Mouse (Mus musculus) T-helper 2 cell (primary cell): ENCODE measurements around the gene AU018091.
"Not testable (repeated sequence)": the region's sequence is repeated elsewhere in the genome, so short reads cannot be mapped to it uniquely, and the experiment has no call there.

ENCODE experiments used
- in situ Hi-C: fragments of 300-600 bp; cut with MboI, MseI; formaldehyde crosslinking; loops from one replicate; pipeline ENCODE4 v1.15.1; 2025; ENCODE audit warnings: high pct_unique_total_duplicates

Gene AU018091

DNA sequence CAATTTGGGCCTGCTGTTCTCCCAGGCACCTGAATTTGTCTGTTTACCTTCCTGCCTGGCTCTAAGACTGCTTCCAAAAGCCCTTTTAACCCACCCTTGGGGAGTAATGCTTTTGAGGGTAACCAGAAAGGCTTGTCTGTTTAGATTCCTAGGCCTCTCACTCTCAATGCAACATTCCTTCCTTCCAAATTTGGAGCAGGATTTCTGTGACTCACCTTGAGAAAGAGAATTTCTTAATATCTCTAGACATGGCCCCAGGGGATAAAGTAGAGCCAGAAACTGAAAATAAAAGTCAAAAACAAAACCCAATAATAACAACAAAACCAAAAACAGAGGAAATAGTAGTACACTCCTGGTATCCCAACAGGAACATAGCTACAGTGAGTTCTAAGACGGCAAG, 707 bp downstream of the AU018091 start:
- in situ Hi-C loops = no loop called here

- in situ Hi-C loops = no loop called here
These were observed 2.7 kb downstream of the AU018091 start for GRCm38 (mm10) chr7:3166270-3166669.

- in situ Hi-C loops = no loop called here
These were observed 4.0 kb downstream of the AU018091 start for GRCm38 (mm10) chr7:3164991-3165390.

- in situ Hi-C loops = no loop called here
These were observed 4.6 kb downstream of the AU018091 start for GRCm38 (mm10) chr7:3164381-3164780.

DNA sequence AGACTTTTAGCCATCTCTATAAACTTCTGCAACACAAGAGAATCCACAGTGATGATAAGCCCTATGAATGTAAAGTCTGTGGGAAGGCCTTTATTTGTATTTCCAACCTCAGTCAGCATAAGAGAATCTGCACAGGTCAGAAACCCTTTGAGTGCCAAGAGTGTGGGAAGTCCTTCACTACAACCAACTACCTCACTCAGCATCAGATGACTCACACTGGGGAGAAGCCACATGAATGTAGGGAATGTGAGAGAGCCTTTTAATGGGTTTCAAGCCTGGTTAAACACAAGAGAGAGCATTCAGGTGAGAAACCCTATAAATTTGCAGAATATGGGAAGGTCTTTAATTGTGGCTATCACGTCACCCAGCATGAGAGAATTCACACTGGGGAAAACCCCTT, 18.6 kb downstream of the AU018091 start:
- in situ Hi-C loops = no loop called here

DNA sequence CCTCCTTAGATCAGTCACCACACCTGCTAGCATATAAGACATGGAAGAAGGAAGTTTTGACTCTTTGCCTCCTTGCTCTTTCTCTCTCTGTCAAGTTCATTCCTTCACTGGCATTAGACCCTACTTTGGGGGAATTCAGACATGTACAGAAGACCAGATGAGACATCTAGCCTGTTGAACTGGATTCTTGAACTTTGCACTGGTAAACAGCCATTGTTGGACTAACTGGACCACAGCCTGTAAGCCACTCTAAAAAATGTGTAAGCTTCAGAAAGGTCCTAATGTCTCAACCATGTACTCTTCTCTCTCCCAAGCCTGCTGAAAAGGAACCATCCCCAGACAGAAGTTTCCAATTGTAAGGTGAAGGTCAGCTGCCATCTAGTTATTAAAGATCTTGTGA, 22.9 kb downstream of the AU018091 start:
- in situ Hi-C loops = no loop called here

- in situ Hi-C loops = no loop called here
These were observed 25.7 kb downstream of the AU018091 start for GRCm38 (mm10) chr7:3143329-3143728.

DNA sequence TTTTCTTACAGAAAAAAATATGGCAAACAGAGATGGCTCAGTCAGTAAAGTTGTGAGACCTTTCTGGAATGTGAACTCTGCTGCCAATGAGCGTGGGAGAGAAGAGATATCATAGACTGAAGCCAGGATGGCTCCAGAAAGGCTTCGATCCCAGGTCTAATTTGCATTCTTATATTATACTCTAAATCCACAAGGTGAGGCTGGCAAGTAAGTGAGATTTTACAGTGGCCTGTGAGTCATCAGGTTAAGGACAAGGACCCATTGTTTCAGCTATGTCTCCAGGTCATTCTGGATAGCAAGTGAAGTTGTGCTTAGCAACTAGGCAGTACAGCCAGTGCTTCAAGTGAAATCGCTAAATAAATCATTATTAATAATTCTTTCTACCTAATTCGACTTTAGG, 33.4 kb downstream of the AU018091 start:
- in situ Hi-C loops = no loop called here

- in situ Hi-C loops = no loop called here
These were observed 34.3 kb downstream of the AU018091 start for GRCm38 (mm10) chr7:3134654-3135053.

- in situ Hi-C loops = no loop called here
These were observed 38.7 kb downstream of the AU018091 start for GRCm38 (mm10) chr7:3130342-3130741.

DNA sequence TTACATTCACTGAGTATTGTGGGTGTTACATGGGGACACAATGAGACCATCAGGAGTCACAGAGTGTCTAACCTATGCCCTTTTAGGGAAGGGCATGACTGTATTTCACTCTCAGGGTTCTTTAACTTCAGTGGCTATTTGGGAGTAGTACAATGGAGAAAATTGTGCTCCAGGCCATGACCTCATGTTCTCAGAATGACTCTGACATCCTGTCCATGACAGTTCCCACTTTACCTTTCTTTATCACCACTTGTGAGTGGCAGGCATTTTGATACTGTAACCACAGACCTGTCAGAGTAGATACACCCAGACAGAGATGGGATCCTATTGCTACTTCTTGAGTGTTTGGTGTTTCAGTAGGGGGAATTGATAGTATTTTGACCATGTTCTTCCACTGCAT, 40.4 kb downstream of the AU018091 start:
- in situ Hi-C loops = not testable (repeated sequence)

DNA sequence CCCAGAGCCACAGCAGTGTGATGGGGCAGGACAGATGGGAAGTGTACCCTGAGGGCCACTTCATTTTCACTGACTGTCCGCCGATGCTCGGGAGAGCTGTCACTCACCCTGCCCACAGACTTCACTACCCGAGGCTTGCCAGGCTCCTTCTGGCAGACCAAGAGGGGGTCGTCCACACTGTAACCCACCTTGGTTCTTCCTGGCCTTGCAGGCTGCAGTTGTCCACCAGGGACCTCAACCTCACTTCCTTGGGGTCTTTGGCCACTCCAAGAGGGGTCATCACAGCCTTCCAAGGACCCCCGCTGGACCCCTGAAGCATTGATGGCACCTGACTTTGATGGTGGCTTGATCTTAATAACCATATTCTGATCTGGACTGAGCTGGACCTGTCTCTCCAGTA, 57.8 kb downstream of the AU018091 start:
- in situ Hi-C loops = not testable (repeated sequence)

GRCm38 (mm10) chr7:3106516-3107077, 62.4 kb downstream of the AU018091 start:
- in situ Hi-C loops = not testable (repeated sequence)
